Mouse (Mus musculus): ENCODE measurements around the gene Lpar5. TPM values are rescaled to one million over a fixed set of nuclear protein-coding genes. Genes with fewer than 3 reads are reported as not detected.

Gene Lpar5
- polyA plus RNA-seq, 1 experiment, result 2.5 TPM

- Histone ChIP-seq H3K9me3 (replicated peaks; ENCODE audit: control insufficient read depth, insufficient read depth, low read length, poor library complexity, severe bottlenecking) (no peaks in the 10 kb centered on the region), H3K4me3 (ENCODE audit: low read depth, low read length) (no peak overlapping the region), H3K9ac (ENCODE audit: low read depth, poor library complexity, severe bottlenecking) (no peak overlapping the region), H3K36me3 (ENCODE audit: control insufficient read depth, insufficient read depth, low read length, poor library complexity, severe bottlenecking) (peaks cover 87% of the 10 kb centered on the region), H3K4me1 (ENCODE audit: control insufficient read depth, insufficient read depth, low read length) (no peaks in the 10 kb centered on the region), H3K27me3 (ENCODE audit: control insufficient read depth, insufficient read depth, low read length, poor library complexity, severe bottlenecking) (no peaks in the 10 kb centered on the region), H3K27ac (ENCODE audit: insufficient read depth, low read length) (no peak overlapping the region)
- no peak for TF ChIP-seq EP300 (IDR thresholded peaks at IDR 0.05; ENCODE audit: insufficient read depth, low read depth, low read length)
- TF ChIP-seq POLR2A (IDR thresholded peaks at IDR 0.05; ENCODE audit: insufficient read depth, low read length), result no peak
- TF ChIP-seq CTCF (IDR thresholded peaks at IDR 0.05; ENCODE audit: low read depth, low read length), result no peak
Observed at GRCm38 (mm10) chr6:125112553-125112952, 44.8 kb downstream of the Lpar5 start.

GRCm38 (mm10) chr6:125119387-125119786, 51.7 kb downstream of the Lpar5 start:
- Histone ChIP-seq H3K4me1 (ENCODE audit: control insufficient read depth, insufficient read depth, low read length) (no peaks in the 10 kb centered on the region), H3K4me3 (ENCODE audit: low read depth, low read length) (no peak overlapping the region), H3K9ac (ENCODE audit: low read depth, poor library complexity, severe bottlenecking) (no peak overlapping the region), H3K36me3 (ENCODE audit: control insufficient read depth, insufficient read depth, low read length, poor library complexity, severe bottlenecking) (peaks cover 84% of the 10 kb centered on the region), H3K9me3 (replicated peaks; ENCODE audit: control insufficient read depth, insufficient read depth, low read length, poor library complexity, severe bottlenecking) (no peaks in the 10 kb centered on the region), H3K27me3 (ENCODE audit: control insufficient read depth, insufficient read depth, low read length, poor library complexity, severe bottlenecking) (no peaks in the 10 kb centered on the region), H3K27ac (ENCODE audit: insufficient read depth, low read length) (no peak overlapping the region)
- TF ChIP-seq CTCF (IDR thresholded peaks at IDR 0.05; ENCODE audit: low read depth, low read length) (no peak), EP300 (IDR thresholded peaks at IDR 0.05; ENCODE audit: insufficient read depth, low read depth, low read length) (no peak), POLR2A (IDR thresholded peaks at IDR 0.05; ENCODE audit: insufficient read depth, low read length) (no peak)

GRCm38 (mm10) chr6:125128724-125129123, 61.0 kb downstream of the Lpar5 start:
- Histone ChIP-seq H3K27me3 (ENCODE audit: control insufficient read depth, insufficient read depth, low read length, poor library complexity, severe bottlenecking) (no peaks in the 10 kb centered on the region), H3K36me3 (ENCODE audit: control insufficient read depth, insufficient read depth, low read length, poor library complexity, severe bottlenecking) (peaks cover 45% of the 10 kb centered on the region), H3K9ac (ENCODE audit: low read depth, poor library complexity, severe bottlenecking) (0 out of 2 replicates have a peak overlapping the region, but pooled peaks have one; percentile 8), H3K9me3 (replicated peaks; ENCODE audit: control insufficient read depth, insufficient read depth, low read length, poor library complexity, severe bottlenecking) (no peaks in the 10 kb centered on the region), H3K4me1 (ENCODE audit: control insufficient read depth, insufficient read depth, low read length) (peaks cover 1% of the 10 kb centered on the region), H3K27ac (ENCODE audit: insufficient read depth, low read length) (peak overlapping the region; percentile 46; the same call in 1 of the 2 replicates), H3K4me3 (ENCODE audit: low read depth, low read length) (no peak overlapping the region)
- no peak for TF ChIP-seq CTCF (IDR thresholded peaks at IDR 0.05; ENCODE audit: low read depth, low read length)

GRCm38 (mm10) chr6:125129710-125130402, 62.1 kb downstream of the Lpar5 start:
- peaks cover 1% of the 10 kb centered on the region for H3K4me1 ChIP-seq (ENCODE audit: control insufficient read depth, insufficient read depth, low read length)
- TF ChIP-seq CTCF (IDR thresholded peaks at IDR 0.05; ENCODE audit: low read depth, low read length) (no peak), POLR2A (IDR thresholded peaks at IDR 0.05; ENCODE audit: insufficient read depth, low read length) (no peak), EP300 (IDR thresholded peaks at IDR 0.05; ENCODE audit: insufficient read depth, low read depth, low read length) (no peak)
- H3K4me3 ChIP-seq (ENCODE audit: low read depth, low read length), result peak overlapping the region; percentile 50
- H3K27ac ChIP-seq (ENCODE audit: insufficient read depth, low read length), result peak overlapping the region; percentile 29
- H3K27me3 ChIP-seq (ENCODE audit: control insufficient read depth, insufficient read depth, low read length, poor library complexity, severe bottlenecking), result no peaks in the 10 kb centered on the region
- no peaks in the 10 kb centered on the region for H3K9me3 ChIP-seq (replicated peaks; ENCODE audit: control insufficient read depth, insufficient read depth, low read length, poor library complexity, severe bottlenecking)
- H3K9ac ChIP-seq (ENCODE audit: low read depth, poor library complexity, severe bottlenecking), result peak overlapping the region; percentile 56
- H3K36me3 ChIP-seq (ENCODE audit: control insufficient read depth, insufficient read depth, low read length, poor library complexity, severe bottlenecking), result peaks cover 46% of the 10 kb centered on the region

GRCm38 (mm10) chr6:125131302-125132156, 63.8 kb downstream of the Lpar5 start, which contains the start of gene Nop2:
Nop2 (plus strand) TSS chr6:125131909.
- Histone ChIP-seq H3K27me3 (ENCODE audit: control insufficient read depth, insufficient read depth, low read length, poor library complexity, severe bottlenecking) (no peaks in the 10 kb centered on the region), H3K4me3 (ENCODE audit: low read depth, low read length) (peak within 1 kb of the TSS; percentile 94), H3K36me3 (ENCODE audit: control insufficient read depth, insufficient read depth, low read length, poor library complexity, severe bottlenecking) (peaks cover 47% of the 10 kb centered on the region), H3K9me3 (replicated peaks; ENCODE audit: control insufficient read depth, insufficient read depth, low read length, poor library complexity, severe bottlenecking) (no peaks in the 10 kb centered on the region), H3K27ac (ENCODE audit: insufficient read depth, low read length) (peak within 1 kb of the TSS; percentile 61), H3K4me1 (ENCODE audit: control insufficient read depth, insufficient read depth, low read length) (peaks cover 1% of the 10 kb centered on the region), H3K9ac (ENCODE audit: low read depth, poor library complexity, severe bottlenecking) (peak within 1 kb of the TSS; percentile 84)
- no peak for TF ChIP-seq CTCF (IDR thresholded peaks at IDR 0.05; ENCODE audit: low read depth, low read length)
- peak; percentile 99 for TF ChIP-seq POLR2A (IDR thresholded peaks at IDR 0.05; ENCODE audit: insufficient read depth, low read length)
- TF ChIP-seq EP300 (IDR thresholded peaks at IDR 0.05; ENCODE audit: insufficient read depth, low read depth, low read length), result peak; percentile 71; the same call in 1 of the 2 replicates

Other genes starting within 250 kb of the Lpar5 start
- 80.9 and 85.2 TPM in 2 replicates for gene Usp5, start 238.4 kb upstream of the Lpar5 start, polyA plus RNA-seq (2011; ENCODE audit: insufficient read depth, insufficient read length, low read depth, missing spikeins)
- gene Cdca3, start 238.4 kb upstream of the Lpar5 start, polyA plus RNA-seq (2011; ENCODE audit: insufficient read depth, insufficient read length, low read depth, missing spikeins), result 162 and 187 TPM in 2 replicates
- gene Gnb3, start 227.6 kb upstream of the Lpar5 start, polyA plus RNA-seq (2011; ENCODE audit: insufficient read depth, insufficient read length, low read depth, missing spikeins), result not detected in 2 replicates
- gene P3h3, start 210.2 kb upstream of the Lpar5 start, polyA plus RNA-seq (2011; ENCODE audit: insufficient read depth, insufficient read length, low read depth, missing spikeins), result 3.1 and 3.6 TPM in 2 replicates
- 2.4 and 3.2 TPM in 2 replicates for gene Gpr162, start 203.9 kb upstream of the Lpar5 start, polyA plus RNA-seq (2011; ENCODE audit: insufficient read depth, insufficient read length, low read depth, missing spikeins)
- gene Cd4, start 179.7 kb upstream of the Lpar5 start, polyA plus RNA-seq (2011; ENCODE audit: insufficient read depth, insufficient read length, low read depth, missing spikeins), result not detected in 2 replicates
- 4.0 and 5.9 TPM in 2 replicates for gene Lag3, start 156.2 kb upstream of the Lpar5 start, polyA plus RNA-seq (2011; ENCODE audit: insufficient read depth, insufficient read length, low read depth, missing spikeins)
- gene Ptms, start 147.8 kb upstream of the Lpar5 start, polyA plus RNA-seq (2011; ENCODE audit: insufficient read depth, insufficient read length, low read depth, missing spikeins), result 382 and 383 TPM in 2 replicates
- gene Mlf2, start 136.5 kb upstream of the Lpar5 start, polyA plus RNA-seq (2011; ENCODE audit: insufficient read depth, insufficient read length, low read depth, missing spikeins), result 263 and 294 TPM in 2 replicates
- gene Cops7a, start 102.4 kb upstream of the Lpar5 start, polyA plus RNA-seq (2011; ENCODE audit: insufficient read depth, insufficient read length, low read depth, missing spikeins), result 145 and 154 TPM in 2 replicates
- 14.3 and 21.4 TPM in 2 replicates for gene Pianp, start 71.2 kb upstream of the Lpar5 start, polyA plus RNA-seq (2011; ENCODE audit: insufficient read depth, insufficient read length, low read depth, missing spikeins)
- 32.4 and 33.8 TPM in 2 replicates for gene Zfp384, start 58.8 kb upstream of the Lpar5 start, polyA plus RNA-seq (2011; ENCODE audit: insufficient read depth, insufficient read length, low read depth, missing spikeins)
- 44.0 and 54.7 TPM in 2 replicates for gene Ing4, start 28.2 kb upstream of the Lpar5 start, polyA plus RNA-seq (2011; ENCODE audit: insufficient read depth, insufficient read length, low read depth, missing spikeins)
- 25.3 and 25.7 TPM in 2 replicates for gene Acrbp, start 18.2 kb upstream of the Lpar5 start, polyA plus RNA-seq (2011; ENCODE audit: insufficient read depth, insufficient read length, low read depth, missing spikeins)
- gene Chd4, start 28.1 kb downstream of the Lpar5 start, polyA plus RNA-seq (2011; ENCODE audit: insufficient read depth, insufficient read length, low read depth, missing spikeins), result 307 and 317 TPM in 2 replicates
- 75.1 and 78.4 TPM in 2 replicates for gene Nop2, start 64.0 kb downstream of the Lpar5 start, polyA plus RNA-seq (2011; ENCODE audit: insufficient read depth, insufficient read length, low read depth, missing spikeins)
- gene Iffo1, start 77.3 kb downstream of the Lpar5 start, polyA plus RNA-seq (2011; ENCODE audit: insufficient read depth, insufficient read length, low read depth, missing spikeins), result 8.3 and 9.9 TPM in 2 replicates
- 933 and 990 TPM in 2 replicates for gene Gapdh, start 98.5 kb downstream of the Lpar5 start, polyA plus RNA-seq (2011; ENCODE audit: insufficient read depth, insufficient read length, low read depth, missing spikeins)
- gene Ncapd2, start 123.8 kb downstream of the Lpar5 start, polyA plus RNA-seq (2011; ENCODE audit: insufficient read depth, insufficient read length, low read depth, missing spikeins), result 383 and 401 TPM in 2 replicates
- gene Mrpl51, start 123.9 kb downstream of the Lpar5 start, polyA plus RNA-seq (2011; ENCODE audit: insufficient read depth, insufficient read length, low read depth, missing spikeins), result 113 TPM in 2 replicates
- gene Vamp1, start 147.6 kb downstream of the Lpar5 start, polyA plus RNA-seq (2011; ENCODE audit: insufficient read depth, insufficient read length, low read depth, missing spikeins), result 9.4 and 14.3 TPM in 2 replicates
- 2.1 and 3.9 TPM in 2 replicates for gene Tapbpl, start 163.9 kb downstream of the Lpar5 start, polyA plus RNA-seq (2011; ENCODE audit: insufficient read depth, insufficient read length, low read depth, missing spikeins)
- gene Cd27, start 169.1 kb downstream of the Lpar5 start, polyA plus RNA-seq (2011; ENCODE audit: insufficient read depth, insufficient read length, low read depth, missing spikeins), result not detected in 2 replicates
- gene Tuba3a, start 218.1 kb downstream of the Lpar5 start, polyA plus RNA-seq (2011; ENCODE audit: insufficient read depth, insufficient read length, low read depth, missing spikeins), result 2.2 and 3.6 TPM in 2 replicates
- 8.0 and 9.5 TPM in 2 replicates for gene Ltbr, start 246.0 kb downstream of the Lpar5 start, polyA plus RNA-seq (2011; ENCODE audit: insufficient read depth, insufficient read length, low read depth, missing spikeins)